Mouse (Mus musculus): ENCODE data around the gene 1700019N19Rik.

- TF ChIP-seq CTCF (IDR thresholded peaks at IDR 0.05; ENCODE audit: low read depth, low read length) (no peak), POLR2A (IDR thresholded peaks at IDR 0.05; ENCODE audit: extremely low read depth, insufficient read depth, low read length) (no peak)
Observed at GRCm38 (mm10) chr19:58758871-58759270, 35.4 kb downstream of the 1700019N19Rik start.
